Mouse (Mus musculus): ENCODE measurements around the gene Rdh11.

GRCm38 (mm10) chr12:79169173-79169572, 22.9 kb downstream of the Rdh11 start:
- TF ChIP-seq CTCF (IDR thresholded peaks at IDR 0.05) (no peak), POLR2A (IDR thresholded peaks at IDR 0.05; ENCODE audit: insufficient read depth, low read depth, low read length) (no peak)

Measured in heart, adult 2 months (tissue).